ENCODE assay signal across 24 mouse cellular contexts in the genomic region with DNA sequence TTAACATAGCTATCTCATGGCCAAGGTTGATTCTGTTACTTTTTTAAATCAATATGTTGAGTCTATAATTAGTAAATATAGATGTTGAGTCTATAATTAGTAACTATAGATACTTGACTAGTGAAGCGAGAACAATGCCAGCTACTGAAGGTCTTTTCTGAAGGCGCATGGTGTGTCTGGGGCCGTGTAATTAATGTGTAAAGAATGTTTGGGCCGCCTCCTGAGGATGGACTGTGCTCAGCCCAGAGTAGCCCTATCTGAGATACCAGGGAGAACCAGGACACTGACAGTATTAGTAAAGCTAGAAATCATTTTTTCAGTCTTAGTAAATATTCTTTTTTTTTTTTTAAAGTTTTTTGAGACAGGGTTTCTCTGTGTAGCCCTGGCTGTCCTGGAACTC.
"Had no signal": no experiment of that assay in that cellular context is flagged by ENCODE, and none has a peak within 500 bp of the region (broad histone marks: within the 10 kb centered on the region; RNA-seq: fewer than 3 reads in every experiment).

No protein-coding gene starts in this region.

- H3K4me3 ChIP-seq: heart, adult 2 months; heart, embryonic 13.5 days; heart, embryonic 15.5 days; hindbrain, embryonic 13.5 days; hindbrain, embryonic 15.5 days; limb, embryonic 13.5 days; limb, embryonic 15.5 days; liver, embryonic 12.5 days had no signal

- ATAC-seq: forebrain, postnatal 0 days; inflammation-experienced regulatory T-cells, adult 6 months; intestine, embryonic 16.5 days; liver, embryonic 12.5 days had no signal

- H3K27ac ChIP-seq: heart, adult 2 months; heart, embryonic 13.5 days; heart, embryonic 15.5 days; hindbrain, embryonic 13.5 days; hindbrain, embryonic 15.5 days; limb, embryonic 13.5 days; limb, embryonic 15.5 days; liver, embryonic 12.5 days; liver, embryonic 14.5 days had no signal

- DNase-seq: forebrain, postnatal 0 days; gastrocnemius, postnatal 14 days; gastrocnemius, postnatal 36 days; heart, adult 11 months; heart, adult 2 months; heart, postnatal 14 days; heart, postnatal 36 days; kidney, adult 11 months; kidney, adult 9 months; kidney, postnatal 14 days; layer of hippocampus, adult 9-11 months; layer of hippocampus, postnatal 36 days; left cerebral cortex, postnatal 4 days had no signal

- H3K4me2 ChIP-seq: heart, embryonic 11.5 days; heart, embryonic 13.5 days; heart, embryonic 15.5 days; hindbrain, embryonic 13.5 days; hindbrain, embryonic 15.5 days; limb, embryonic 13.5 days; limb, embryonic 15.5 days; liver, embryonic 12.5 days had no signal

- H3K9ac ChIP-seq: forebrain, postnatal 0 days; heart, embryonic 13.5 days; heart, embryonic 15.5 days; hindbrain, embryonic 13.5 days; hindbrain, embryonic 15.5 days; limb, embryonic 13.5 days; limb, embryonic 15.5 days; liver, embryonic 12.5 days; liver, embryonic 14.5 days had no signal

- H3K27me3 ChIP-seq: heart, embryonic 13.5 days; heart, embryonic 15.5 days; hindbrain, embryonic 13.5 days; hindbrain, embryonic 15.5 days; limb, embryonic 13.5 days; limb, embryonic 15.5 days; liver, embryonic 12.5 days had no signal

- H3K9me3 ChIP-seq: heart, embryonic 15.5 days; hindbrain, embryonic 13.5 days; hindbrain, embryonic 15.5 days; limb, embryonic 15.5 days; liver, embryonic 12.5 days had no signal
